Mouse (Mus musculus) hindbrain, embryonic 16.5 days (tissue): ENCODE results near the gene Slitrk6. TPM values are rescaled to one million over a fixed set of nuclear protein-coding genes. Genes with fewer than 3 reads are reported as not detected.

ENCODE experiments used
- ATAC-seq: fragments of 200-750 bp; cut with Nextera tagmentation; 2 replicates; pipeline ENCODE4 v1.8.0; 2017; ENCODE audit warnings: moderate TSS enrichment, moderate library complexity
- H3K27ac ChIP-seq: fragments of 300-500 bp; sonication (generic); 2 replicates; pipeline ENCODE4 v1.5.1; 2014; ENCODE audit warnings: low read depth, mild to moderate bottlenecking, control low read depth, low read length, moderate library complexity
- H3K27me3 ChIP-seq: fragments of 300-500 bp; sonication (generic); replicated peaks from 2 replicates; pipeline ENCODE4 v1.6.1; 2014; ENCODE audit warnings: low read length; ENCODE audit not compliant: control insufficient read depth, insufficient read depth
- H3K36me3 ChIP-seq: fragments of 300-500 bp; sonication (generic); 2 replicates; pipeline ENCODE4 v1.6.1; 2014; ENCODE audit warnings: mild to moderate bottlenecking, low read length, moderate library complexity, mixed read lengths; ENCODE audit not compliant: control insufficient read depth, insufficient read depth
- H3K4me1 ChIP-seq: fragments of 300-500 bp; sonication (generic); 2 replicates; pipeline ENCODE4 v1.6.1; 2014; ENCODE audit warnings: low read depth, low read length; ENCODE audit not compliant: control insufficient read depth, insufficient read depth
- H3K4me2 ChIP-seq: fragments of 300-500 bp; sonication (generic); 2 replicates; pipeline ENCODE4 v1.6.1; 2014; ENCODE audit warnings: mild to moderate bottlenecking, low read length, control low read depth, moderate library complexity
- H3K4me3 ChIP-seq: fragments of 300-500 bp; sonication (generic); 2 replicates; pipeline ENCODE4 v1.5.1; 2014; ENCODE audit warnings: mild to moderate bottlenecking, low read length, control low read depth, moderate library complexity
- H3K9ac ChIP-seq: fragments of 300-500 bp; sonication (generic); 2 replicates; pipeline ENCODE4 v1.6.1; 2014; ENCODE audit warnings: low read depth, mild to moderate bottlenecking, control low read depth, low read length, moderate library complexity
- H3K9me3 ChIP-seq: fragments of 300-500 bp; sonication (generic); 2 replicates; pipeline ENCODE4 v1.6.1; 2014; ENCODE audit warnings: mild to moderate bottlenecking, low read length, moderate library complexity; ENCODE audit not compliant: control insufficient read depth
- WGBS: fragments of 180-500 bp; shearing (Covaris S2); extraction: QIAGEN DNeasy Blood & Tissue Kit; methylation state at CpG from one replicate; pipeline ENCODE4 v1.1.7; 2014; 5-methylcytosine and 5-hydroxymethylcytosine counted together
- polyA plus RNA-seq: library from polyadenylated mRNA; unstranded; fragments of >200 nt; fragmentation: Nextera tagmentation; extraction: Ambion mirVana; gene quantifications from 2 replicates; pipeline ENCODE4 v1.2.1, GENCODE M21; 2015

Slitrk6 gene
- polyA plus RNA-seq, 1 experiment from 2014 or later: 3.0 TPM

GRCm38 (mm10) chr14:110724026-110724576 is 30.8 kb downstream of the Slitrk6 start:
- no peak overlapping the region for H3K9ac ChIP-seq
- no peak overlapping the region for H3K4me2 ChIP-seq
- WGBS: 9% methylated on average over 2 of the region's 2 CpGs
- H3K27me3 ChIP-seq: no peaks in the 10 kb centered on the region
- H3K27ac ChIP-seq: no peak overlapping the region
- H3K4me1 ChIP-seq: no peaks in the 10 kb centered on the region
- no peaks in the 10 kb centered on the region for H3K36me3 ChIP-seq
- no peak for ATAC-seq
- no peak overlapping the region for H3K4me3 ChIP-seq
- H3K9me3 ChIP-seq: no peaks in the 10 kb centered on the region
